Mouse (Mus musculus) neural tube, embryonic 15.5 days (tissue): ENCODE measurements at regions not wholly inside any gene's neighbourhood (a gene's known extent, or its start where the extent isn't known, plus 50 kb on each side); places are given as distances from the start of the nearest gene placed in this dataset.

Experiments
- ATAC-seq: fragments of 200-750 bp; cut with Nextera tagmentation; 2 replicates; pipeline ENCODE4 v1.8.0; 2017; ENCODE audit warnings: mild to moderate bottlenecking, moderate TSS enrichment, moderate library complexity; ENCODE audit not compliant: low FRiP score
- H3K27ac ChIP-seq: fragments of 300-500 bp; sonication (generic); replicated peaks from 2 replicates; pipeline ENCODE4 v1.5.1; 2015; ENCODE audit warnings: mild to moderate bottlenecking, inconsistent platforms
- H3K27me3 ChIP-seq: fragments of 300-500 bp; sonication (generic); replicated peaks from 2 replicates; pipeline ENCODE4 v1.6.1; 2015; ENCODE audit warnings: inconsistent platforms
- H3K36me3 ChIP-seq: fragments of 300-500 bp; sonication (generic); 2 replicates; pipeline ENCODE4 v1.6.1; 2015; ENCODE audit warnings: inconsistent platforms
- H3K4me1 ChIP-seq: fragments of 300-500 bp; sonication (generic); 2 replicates; pipeline ENCODE4 v1.6.1; 2015; ENCODE audit warnings: inconsistent platforms
- H3K4me2 ChIP-seq: fragments of 300-500 bp; sonication (generic); 2 replicates; pipeline ENCODE4 v1.6.1; 2015; ENCODE audit warnings: inconsistent platforms, mild to moderate bottlenecking, moderate library complexity
- H3K4me3 ChIP-seq: fragments of 300-500 bp; sonication (generic); replicated peaks from 2 replicates; pipeline ENCODE4 v1.5.1; 2015; ENCODE audit warnings: mild to moderate bottlenecking, inconsistent platforms
- H3K9ac ChIP-seq: fragments of 300-500 bp; sonication (generic); replicated peaks from 2 replicates; pipeline ENCODE4 v1.6.1; 2015; ENCODE audit warnings: mild to moderate bottlenecking, inconsistent platforms
- H3K9me3 ChIP-seq: fragments of 300-500 bp; sonication (generic); replicated peaks from 2 replicates; pipeline ENCODE4 v1.6.1; 2016; ENCODE audit warnings: inconsistent platforms
- WGBS: fragments of 180-500 bp; shearing (Covaris S2); methylation state at CpG from one replicate; pipeline ENCODE4 v1.1.7; 2015; ENCODE audit warnings: mixed read lengths; 5-methylcytosine and 5-hydroxymethylcytosine counted together

DNA sequence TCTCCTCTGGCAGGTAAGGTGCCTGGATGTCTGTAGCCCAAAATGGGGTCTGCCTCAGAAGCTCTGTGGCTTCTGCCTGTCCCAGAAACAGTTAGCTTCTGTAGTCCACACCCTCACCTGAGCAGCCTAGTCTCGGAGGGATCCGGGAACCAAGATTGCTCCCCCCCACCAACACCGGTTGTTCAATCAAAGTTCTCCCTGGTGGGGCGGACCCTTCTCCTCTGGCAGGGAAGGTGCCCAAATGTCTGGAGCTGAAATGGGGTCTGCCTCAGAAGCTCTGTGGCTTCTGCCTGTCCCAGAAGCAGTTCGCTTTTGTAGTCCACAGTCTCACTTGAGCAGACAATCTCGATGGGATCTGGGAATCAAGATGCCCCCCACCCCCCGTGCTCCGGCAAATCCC lies 273.0 kb downstream of the Gm28710 start:
- Histone ChIP-seq H3K9ac (no peak overlapping the region), H3K4me1 (no peaks in the 10 kb centered on the region), H3K27ac (no peak overlapping the region), H3K4me2 (no peak overlapping the region), H3K27me3 (no peaks in the 10 kb centered on the region), H3K36me3 (no peaks in the 10 kb centered on the region), H3K4me3 (no peak overlapping the region), H3K9me3 (no peaks in the 10 kb centered on the region)
- 94% methylated on average over 8 of the region's 8 CpGs for WGBS
- no peak for ATAC-seq

DNA sequence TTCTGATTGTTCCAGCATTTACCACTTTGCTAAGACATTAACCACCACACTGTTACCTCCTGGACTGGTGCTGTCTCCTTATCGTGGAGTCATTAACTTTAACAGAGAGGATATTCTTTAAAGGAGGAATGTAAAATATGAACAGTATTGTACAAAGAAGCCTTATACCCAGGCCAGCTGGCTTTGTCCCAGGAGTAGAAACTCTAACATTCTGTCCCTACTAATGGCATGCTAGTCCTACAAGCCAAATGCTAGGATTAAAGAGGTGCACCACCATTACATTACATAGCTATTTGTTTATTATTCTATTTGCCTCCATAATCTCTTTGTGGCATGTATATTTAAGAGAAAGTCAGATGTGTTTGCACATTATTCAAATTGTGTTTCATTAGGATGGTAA lies 288.8 kb downstream of the Gm28710 start:
- no peak for ATAC-seq
- Histone ChIP-seq H3K4me3 (no peak overlapping the region), H3K36me3 (no peaks in the 10 kb centered on the region), H3K27me3 (no peaks in the 10 kb centered on the region), H3K9me3 (no peaks in the 10 kb centered on the region), H3K9ac (no peak overlapping the region), H3K4me2 (no peak overlapping the region), H3K4me1 (no peaks in the 10 kb centered on the region), H3K27ac (no peak overlapping the region)
- 83% methylated on average over 1 of the region's 1 CpGs for WGBS

- Histone ChIP-seq H3K4me3 (no peak overlapping the region), H3K27me3 (no peaks in the 10 kb centered on the region), H3K9me3 (no peaks in the 10 kb centered on the region), H3K4me2 (no peak overlapping the region), H3K4me1 (no peaks in the 10 kb centered on the region), H3K36me3 (no peaks in the 10 kb centered on the region), H3K27ac (no peak overlapping the region), H3K9ac (no peak overlapping the region)
- 98% methylated on average over 1 of the region's 1 CpGs for WGBS
- no peak for ATAC-seq
Observed at GRCm38 (mm10) chr5:17111556-17111955, 261.4 kb upstream of the Speer4f2 start.

DNA sequence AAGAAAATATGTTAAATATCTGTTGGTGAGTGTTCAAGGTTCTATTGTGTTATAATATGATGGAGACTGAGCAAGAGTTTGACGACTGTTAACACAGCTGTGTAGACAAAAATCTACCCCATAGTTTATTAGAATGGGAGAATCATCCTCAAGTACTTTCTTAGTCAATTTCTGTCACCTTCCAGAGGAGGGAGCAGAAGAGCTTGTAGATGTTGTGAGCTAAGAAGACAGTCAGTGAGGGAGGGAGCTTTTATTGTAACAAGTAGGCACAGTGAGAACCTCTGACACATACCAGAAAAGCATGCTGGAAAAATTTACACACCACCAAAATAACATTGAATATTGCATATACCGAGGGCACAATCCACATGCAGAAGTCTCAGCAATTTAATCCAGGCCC lies 261.0 kb upstream of the Speer4f2 start:
- Histone ChIP-seq H3K4me3 (no peak overlapping the region), H3K4me1 (no peaks in the 10 kb centered on the region), H3K36me3 (no peaks in the 10 kb centered on the region), H3K27me3 (no peaks in the 10 kb centered on the region), H3K9ac (no peak overlapping the region), H3K9me3 (no peaks in the 10 kb centered on the region), H3K4me2 (no peak overlapping the region), H3K27ac (no peak overlapping the region)
- 62% methylated on average over 2 of the region's 2 CpGs for WGBS
- no peak for ATAC-seq

- no peak overlapping the region for H3K9ac ChIP-seq
- no peak for ATAC-seq
- H3K36me3 ChIP-seq, result no peaks in the 10 kb centered on the region
- H3K4me1 ChIP-seq, result no peaks in the 10 kb centered on the region
- H3K4me2 ChIP-seq, result no peak overlapping the region
- H3K27ac ChIP-seq, result no peak overlapping the region
- H3K4me3 ChIP-seq, result no peak overlapping the region
- H3K9me3 ChIP-seq, result no peaks in the 10 kb centered on the region
- 78% methylated on average over 3 of the region's 3 CpGs for WGBS
- no peaks in the 10 kb centered on the region for H3K27me3 ChIP-seq
Observed at GRCm38 (mm10) chr5:17115035-17115434, 257.9 kb upstream of the Speer4f2 start.

- H3K4me2 ChIP-seq, result no peak overlapping the region
- no peaks in the 10 kb centered on the region for H3K36me3 ChIP-seq
- no peaks in the 10 kb centered on the region for H3K27me3 ChIP-seq
- H3K4me3 ChIP-seq, result no peak overlapping the region
- no peaks in the 10 kb centered on the region for H3K9me3 ChIP-seq
- no peak overlapping the region for H3K27ac ChIP-seq
- no peak overlapping the region for H3K9ac ChIP-seq
- 82% methylated on average over 3 of the region's 3 CpGs for WGBS
- no peaks in the 10 kb centered on the region for H3K4me1 ChIP-seq
- ATAC-seq, result no peak
Observed at GRCm38 (mm10) chr5:17116072-17116471, 256.9 kb upstream of the Speer4f2 start.

DNA sequence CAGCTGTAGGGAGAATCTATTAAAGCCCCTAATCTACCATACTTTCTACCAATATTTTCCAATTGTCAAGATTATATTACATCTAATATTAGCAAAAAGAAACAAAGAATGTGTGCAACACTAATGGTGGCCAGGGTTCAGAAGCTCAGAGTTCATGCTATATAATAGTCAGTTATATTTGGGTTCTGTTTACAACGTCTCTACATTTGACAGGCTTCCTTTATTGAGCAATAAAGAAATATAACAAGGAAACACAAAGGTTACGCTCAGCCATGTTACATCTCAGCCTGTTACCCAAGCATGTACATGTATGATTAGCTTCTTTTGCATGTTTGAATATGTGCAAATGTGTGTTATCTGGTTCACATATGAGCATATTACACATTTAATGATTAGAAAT lies 247.7 kb upstream of the Speer4f2 start:
- no peaks in the 10 kb centered on the region for H3K36me3 ChIP-seq
- H3K9me3 ChIP-seq, result no peaks in the 10 kb centered on the region
- no peak overlapping the region for H3K4me3 ChIP-seq
- H3K4me2 ChIP-seq, result no peak overlapping the region
- 77% methylated on average over 2 of the region's 2 CpGs for WGBS
- no peaks in the 10 kb centered on the region for H3K4me1 ChIP-seq
- H3K9ac ChIP-seq, result no peak overlapping the region
- no peaks in the 10 kb centered on the region for H3K27me3 ChIP-seq
- no peak for ATAC-seq
- no peak overlapping the region for H3K27ac ChIP-seq

GRCm38 (mm10) chr5:17127501-17127900 lies 245.5 kb upstream of the Speer4f2 start:
- ATAC-seq, result no peak
- Histone ChIP-seq H3K27ac (no peak overlapping the region), H3K4me3 (no peak overlapping the region), H3K4me2 (no peak overlapping the region), H3K27me3 (no peaks in the 10 kb centered on the region), H3K9ac (no peak overlapping the region), H3K36me3 (no peaks in the 10 kb centered on the region), H3K9me3 (no peaks in the 10 kb centered on the region), H3K4me1 (no peaks in the 10 kb centered on the region)
- 82% methylated on average over 4 of the region's 4 CpGs for WGBS

DNA sequence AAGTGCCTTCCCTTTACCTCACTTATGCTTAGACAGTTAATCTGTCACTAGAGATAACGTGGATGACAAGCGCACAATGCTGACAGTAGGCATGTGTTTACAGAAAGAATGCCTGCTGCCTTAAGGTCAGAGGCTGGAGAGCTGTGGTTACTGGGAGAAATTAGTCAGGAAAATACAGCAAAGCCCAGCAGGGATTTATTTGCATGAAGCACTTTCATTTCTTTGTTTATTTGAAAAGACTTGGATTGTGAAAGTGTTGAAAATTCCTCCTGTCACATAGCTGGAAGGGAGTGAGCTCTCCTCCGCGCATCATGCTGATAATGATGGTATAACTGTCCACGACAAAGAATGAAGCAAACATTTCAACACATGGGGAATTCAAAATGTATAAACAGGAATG lies 237.5 kb upstream of the Speer4f2 start:
- no peaks in the 10 kb centered on the region for H3K4me1 ChIP-seq
- no peaks in the 10 kb centered on the region for H3K27me3 ChIP-seq
- no peaks in the 10 kb centered on the region for H3K9me3 ChIP-seq
- WGBS, result 64% methylated on average over 5 of the region's 5 CpGs
- no peak for ATAC-seq
- H3K4me2 ChIP-seq, result no peak overlapping the region
- no peak overlapping the region for H3K4me3 ChIP-seq
- H3K9ac ChIP-seq, result no peak overlapping the region
- no peak overlapping the region for H3K27ac ChIP-seq
- H3K36me3 ChIP-seq, result no peaks in the 10 kb centered on the region

DNA sequence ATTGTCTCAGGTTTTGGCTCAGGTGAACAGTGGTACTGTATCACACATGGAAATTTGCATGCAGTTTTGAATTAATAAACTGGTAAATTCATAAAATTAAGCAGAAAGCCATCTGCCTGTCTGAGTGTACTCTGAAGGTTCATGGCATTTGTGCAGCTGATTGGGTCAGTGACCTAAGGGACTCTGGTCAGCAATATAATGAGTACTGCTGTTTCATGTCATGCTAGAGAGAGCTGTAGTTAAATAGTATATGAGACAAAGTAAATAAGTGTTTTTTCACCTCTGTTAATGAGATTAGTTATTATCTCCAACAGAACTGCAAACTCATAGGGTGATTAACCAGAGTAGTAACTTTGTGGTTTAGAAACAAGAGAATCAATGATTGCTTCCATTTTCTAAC lies 231.4 kb upstream of the Speer4f2 start:
- no peak overlapping the region for H3K27ac ChIP-seq
- no peaks in the 10 kb centered on the region for H3K4me1 ChIP-seq
- H3K27me3 ChIP-seq, result no peaks in the 10 kb centered on the region
- H3K36me3 ChIP-seq, result no peaks in the 10 kb centered on the region
- no peak overlapping the region for H3K9ac ChIP-seq
- no peaks in the 10 kb centered on the region for H3K9me3 ChIP-seq
- H3K4me3 ChIP-seq, result no peak overlapping the region
- no peak overlapping the region for H3K4me2 ChIP-seq
- ATAC-seq, result no peak

DNA sequence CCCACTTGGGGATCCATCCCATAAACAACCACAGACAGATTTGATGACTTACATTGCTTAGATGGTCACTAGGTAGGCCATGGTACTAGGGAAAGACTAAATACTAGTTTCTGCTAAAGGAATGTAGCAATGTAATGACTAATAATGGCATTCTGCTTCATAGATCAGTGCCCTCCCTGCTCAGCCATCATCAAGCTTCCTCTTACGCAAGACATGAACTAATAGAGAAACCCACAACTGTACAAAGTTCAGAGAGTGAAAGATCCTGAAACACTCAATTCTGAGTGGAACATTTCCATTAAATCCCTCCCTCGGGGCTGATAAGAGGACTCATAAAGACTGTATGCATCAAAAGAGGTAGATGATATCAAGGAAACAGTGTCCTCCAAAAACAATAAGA lies 198.4 kb upstream of the Speer4f2 start:
- Histone ChIP-seq H3K27ac (no peak overlapping the region), H3K4me1 (no peaks in the 10 kb centered on the region), H3K9me3 (no peaks in the 10 kb centered on the region), H3K4me3 (no peak overlapping the region), H3K9ac (no peak overlapping the region), H3K27me3 (no peaks in the 10 kb centered on the region), H3K36me3 (no peaks in the 10 kb centered on the region), H3K4me2 (no peak overlapping the region)
- no peak for ATAC-seq
- WGBS, result 85% methylated on average over 2 of the region's 2 CpGs

GRCm38 (mm10) chr5:17176771-17177170 lies 196.2 kb upstream of the Speer4f2 start:
- no peaks in the 10 kb centered on the region for H3K27me3 ChIP-seq

GRCm38 (mm10) chr5:17208554-17209283 lies 164.3 kb upstream of the Speer4f2 start:
- ATAC-seq, result no peak
- H3K36me3 ChIP-seq, result no peaks in the 10 kb centered on the region
- no peaks in the 10 kb centered on the region for H3K27me3 ChIP-seq
- H3K4me3 ChIP-seq, result no peak overlapping the region
- 78% methylated on average over 4 of the region's 4 CpGs for WGBS
- no peaks in the 10 kb centered on the region for H3K4me1 ChIP-seq
- H3K9me3 ChIP-seq, result no peaks in the 10 kb centered on the region
- H3K27ac ChIP-seq, result no peak overlapping the region
- no peak overlapping the region for H3K4me2 ChIP-seq
- no peak overlapping the region for H3K9ac ChIP-seq

More at GRCm38 (mm10) chr5:17176771-17177170, 196.2 kb upstream of the Speer4f2 start:
- no peak overlapping the region for H3K9ac ChIP-seq
- no peaks in the 10 kb centered on the region for H3K36me3 ChIP-seq
- no peak overlapping the region for H3K27ac ChIP-seq
- no peak for ATAC-seq
- no peaks in the 10 kb centered on the region for H3K4me1 ChIP-seq
- no peak overlapping the region for H3K4me3 ChIP-seq
- WGBS, result 89% methylated on average over 9 of the region's 9 CpGs
- no peaks in the 10 kb centered on the region for H3K9me3 ChIP-seq
- no peak overlapping the region for H3K4me2 ChIP-seq
